Mouse (Mus musculus) T-helper 17 cell (primary cell): ENCODE results near the gene Tnfsfm13.

Experiments used
- in situ Hi-C, 2 experiments: fragments of 300-600 bp; cut with MboI, MseI; formaldehyde crosslinking; loops; 1 replicate in 1 of 2; 2 replicates in 1 of 2; pipeline ENCODE4 v1.15.1; 2025; ENCODE audit warnings: high pct_unique_total_duplicates in 2 of 2

The Tnfsfm13 gene

GRCm38 (mm10) chr11:69681314-69682208, 14.3 kb downstream of the Tnfsfm13 start, which contains the start of gene Senp3:
Senp3 (minus strand) TSS chr11:69682084.
- in situ Hi-C loops = no loop called here

- in situ Hi-C loops = no loop called here
These were observed 15.6 kb downstream of the Tnfsfm13 start for GRCm38 (mm10) chr11:69680136-69680855.

GRCm38 (mm10) chr11:69679144-69679543, 16.8 kb downstream of the Tnfsfm13 start:
- in situ Hi-C loops = no loop called here

- in situ Hi-C loops = loop anchor here in 1 of 2 experiments (5.0 kb wide), 1 partner anchor 570 kb away; no protein-coding TSS in a partner anchor
These were observed 23.6 kb downstream of the Tnfsfm13 start, which contains the start of gene Eif4a1 for GRCm38 (mm10) chr11:69672211-69672706. Eif4a1 (minus strand) TSS chr11:69672423.

- in situ Hi-C loops = loop anchor here in 1 of 2 experiments (5.0 kb wide), 1 partner anchor 569 kb away; no protein-coding TSS in a partner anchor
These were observed 24.2 kb downstream of the Tnfsfm13 start for GRCm38 (mm10) chr11:69671726-69672124.

- in situ Hi-C loops = loop anchor here in 1 of 2 experiments (5.0 kb wide), 1 partner anchor 569 kb away; no protein-coding TSS in a partner anchor
These were observed 24.8 kb downstream of the Tnfsfm13 start for GRCm38 (mm10) chr11:69670786-69671725.

- in situ Hi-C loops = no loop called here
These were observed 29.3 kb downstream of the Tnfsfm13 start for GRCm38 (mm10) chr11:69666665-69667005.

GRCm38 (mm10) chr11:69665961-69666664, 29.8 kb downstream of the Tnfsfm13 start, which contains the start of gene Cd68:
Cd68 (minus strand) TSS chr11:69666153.
- in situ Hi-C loops = no loop called here

GRCm38 (mm10) chr11:69665457-69665960, 30.4 kb downstream of the Tnfsfm13 start:
- in situ Hi-C loops = no loop called here

GRCm38 (mm10) chr11:69664841-69665240, 31.1 kb downstream of the Tnfsfm13 start:
- in situ Hi-C loops = no loop called here

GRCm38 (mm10) chr11:69663795-69664194, 32.1 kb downstream of the Tnfsfm13 start:
- in situ Hi-C loops = no loop called here

- in situ Hi-C loops = no loop called here
These were observed 32.8 kb downstream of the Tnfsfm13 start for GRCm38 (mm10) chr11:69662967-69663671.

- in situ Hi-C loops = no loop called here
These were observed 33.5 kb downstream of the Tnfsfm13 start, which contains the start of gene Mpdu1 for GRCm38 (mm10) chr11:69662213-69662966. Mpdu1 (minus strand) TSS chr11:69662642.

- in situ Hi-C loops = no loop called here
These were observed 34.5 kb downstream of the Tnfsfm13 start for GRCm38 (mm10) chr11:69661221-69661881.

GRCm38 (mm10) chr11:69657462-69657881, 38.4 kb downstream of the Tnfsfm13 start:
- in situ Hi-C loops = no loop called here

- in situ Hi-C loops = no loop called here
These were observed 39.1 kb downstream of the Tnfsfm13 start for GRCm38 (mm10) chr11:69656617-69657461.

- in situ Hi-C loops = no loop called here
These were observed 39.8 kb downstream of the Tnfsfm13 start for GRCm38 (mm10) chr11:69656065-69656455.
